Mouse (Mus musculus): Measurements from ENCODE around the gene Plpp7. TPM values are rescaled to one million over a fixed set of nuclear protein-coding genes. Genes with fewer than 3 reads are reported as not detected.

The Plpp7 gene
- polyA plus RNA-seq, 1 experiment from 2014 or later: 7.3 TPM

- Histone ChIP-seq H3K4me2 (peak overlapping the region; percentile 89), H3K27ac (ENCODE audit: low read depth, low read length) (peak overlapping the region; percentile 77), H3K36me3 (ENCODE audit: control insufficient read depth, insufficient read depth, low read length) (no peaks in the 10 kb centered on the region), H3K9me3 (ENCODE audit: control insufficient read depth, low read length) (no peaks in the 10 kb centered on the region), H3K9ac (ENCODE audit: low read length) (peak overlapping the region; percentile 81), H3K4me3 (ENCODE audit: low read depth, low read length) (peak overlapping the region; percentile 54), H3K27me3 (ENCODE audit: control insufficient read depth, insufficient read depth, low read length) (no peaks in the 10 kb centered on the region), H3K4me1 (ENCODE audit: control insufficient read depth, insufficient read depth, low read length) (peaks cover 12% of the 10 kb centered on the region; the same call in 1 of the 2 replicates)
- peak; percentile 100 for DNase-seq (ENCODE audit: low spot score, missing footprints)
- peak; percentile 95 for ATAC-seq (ENCODE audit: low FRiP score)
- under 1% methylated on average over 40 of the region's 40 CpGs for WGBS
Measured at GRCm38 (mm10) chr2:32137667-32138266, 42.4 kb downstream of the Plpp7 start.

GRCm38 (mm10) chr2:32139377-32139776, 44.0 kb downstream of the Plpp7 start:
- H3K27me3 ChIP-seq (ENCODE audit: control insufficient read depth, insufficient read depth, low read length): no peaks in the 10 kb centered on the region
- H3K9me3 ChIP-seq (ENCODE audit: control insufficient read depth, low read length): no peaks in the 10 kb centered on the region
- ATAC-seq (ENCODE audit: low FRiP score) (no peak), DNase-seq (ENCODE audit: low spot score, missing footprints) (peak; percentile 35)
- H3K9ac ChIP-seq (ENCODE audit: low read length): no peak overlapping the region
- no peaks in the 10 kb centered on the region for H3K36me3 ChIP-seq (ENCODE audit: control insufficient read depth, insufficient read depth, low read length)
- no peak overlapping the region for H3K4me3 ChIP-seq (ENCODE audit: low read depth, low read length)
- no peak overlapping the region for H3K4me2 ChIP-seq
- H3K4me1 ChIP-seq (ENCODE audit: control insufficient read depth, insufficient read depth, low read length): peaks cover 12% of the 10 kb centered on the region; the same call in 1 of the 2 replicates
- no peak overlapping the region for H3K27ac ChIP-seq (ENCODE audit: low read depth, low read length)
- 86% methylated on average over 5 of the region's 5 CpGs for WGBS

- 0 out of 2 replicates have a peak overlapping the region, but pooled peaks have one; percentile 40 for H3K27ac ChIP-seq (ENCODE audit: low read depth, low read length)
- peaks cover 12% of the 10 kb centered on the region; the same call in 1 of the 2 replicates for H3K4me1 ChIP-seq (ENCODE audit: control insufficient read depth, insufficient read depth, low read length)
- H3K9me3 ChIP-seq (ENCODE audit: control insufficient read depth, low read length): no peaks in the 10 kb centered on the region
- 0 out of 2 replicates have a peak, but pooled peaks have one; percentile 15 for ATAC-seq (ENCODE audit: low FRiP score)
- H3K36me3 ChIP-seq (ENCODE audit: control insufficient read depth, insufficient read depth, low read length): no peaks in the 10 kb centered on the region
- DNase-seq (ENCODE audit: low spot score, missing footprints): peak; percentile 81
- no peak overlapping the region for H3K9ac ChIP-seq (ENCODE audit: low read length)
- no peaks in the 10 kb centered on the region for H3K27me3 ChIP-seq (ENCODE audit: control insufficient read depth, insufficient read depth, low read length)
- WGBS: 19% methylated on average over 4 of the region's 4 CpGs
- H3K4me2 ChIP-seq: no peak overlapping the region
- no peak overlapping the region for H3K4me3 ChIP-seq (ENCODE audit: low read depth, low read length)
Measured at GRCm38 (mm10) chr2:32140498-32140934, 45.2 kb downstream of the Plpp7 start.

GRCm38 (mm10) chr2:32141602-32142001, 46.3 kb downstream of the Plpp7 start:
- Histone ChIP-seq H3K9ac (ENCODE audit: low read length) (no peak overlapping the region), H3K36me3 (ENCODE audit: control insufficient read depth, insufficient read depth, low read length) (no peaks in the 10 kb centered on the region), H3K4me2 (no peak overlapping the region), H3K27ac (ENCODE audit: low read depth, low read length) (no peak overlapping the region), H3K4me1 (ENCODE audit: control insufficient read depth, insufficient read depth, low read length) (peaks cover 12% of the 10 kb centered on the region; the same call in 1 of the 2 replicates), H3K9me3 (ENCODE audit: control insufficient read depth, low read length) (no peaks in the 10 kb centered on the region), H3K27me3 (ENCODE audit: control insufficient read depth, insufficient read depth, low read length) (no peaks in the 10 kb centered on the region), H3K4me3 (ENCODE audit: low read depth, low read length) (no peak overlapping the region)
- DNase-seq (ENCODE audit: low spot score, missing footprints) (no peak), ATAC-seq (ENCODE audit: low FRiP score) (no peak)
- 88% methylated on average over 6 of the region's 6 CpGs for WGBS

- H3K27me3 ChIP-seq (ENCODE audit: control insufficient read depth, insufficient read depth, low read length): no peaks in the 10 kb centered on the region
- 66% methylated on average over 6 of the region's 6 CpGs for WGBS
- no peaks in the 10 kb centered on the region for H3K9me3 ChIP-seq (ENCODE audit: control insufficient read depth, low read length)
- H3K9ac ChIP-seq (ENCODE audit: low read length): no peak overlapping the region
- H3K36me3 ChIP-seq (ENCODE audit: control insufficient read depth, insufficient read depth, low read length): no peaks in the 10 kb centered on the region
- no peak overlapping the region for H3K4me3 ChIP-seq (ENCODE audit: low read depth, low read length)
- DNase-seq (ENCODE audit: low spot score, missing footprints) (no peak), ATAC-seq (ENCODE audit: low FRiP score) (no peak)
- H3K4me1 ChIP-seq (ENCODE audit: control insufficient read depth, insufficient read depth, low read length): peaks cover 11% of the 10 kb centered on the region; the same call in 1 of the 2 replicates
- H3K4me2 ChIP-seq: no peak overlapping the region
- no peak overlapping the region for H3K27ac ChIP-seq (ENCODE audit: low read depth, low read length)
Measured at GRCm38 (mm10) chr2:32142368-32142767, 47.0 kb downstream of the Plpp7 start.

GRCm38 (mm10) chr2:32144633-32145032, 49.3 kb downstream of the Plpp7 start:
- Histone ChIP-seq H3K9ac (ENCODE audit: low read length) (no peak overlapping the region), H3K36me3 (ENCODE audit: control insufficient read depth, insufficient read depth, low read length) (no peaks in the 10 kb centered on the region), H3K4me3 (ENCODE audit: low read depth, low read length) (no peak overlapping the region), H3K4me1 (ENCODE audit: control insufficient read depth, insufficient read depth, low read length) (peaks cover 10% of the 10 kb centered on the region; the same call in 1 of the 2 replicates), H3K4me2 (no peak overlapping the region), H3K9me3 (ENCODE audit: control insufficient read depth, low read length) (no peaks in the 10 kb centered on the region), H3K27me3 (ENCODE audit: control insufficient read depth, insufficient read depth, low read length) (no peaks in the 10 kb centered on the region), H3K27ac (ENCODE audit: low read depth, low read length) (no peak overlapping the region)
- WGBS: 89% methylated on average over 5 of the region's 5 CpGs
- ATAC-seq (ENCODE audit: low FRiP score) (no peak), DNase-seq (ENCODE audit: low spot score, missing footprints) (no peak)

- no peak overlapping the region for H3K4me2 ChIP-seq
- peak; percentile 80 for DNase-seq (ENCODE audit: low spot score, missing footprints)
- no peak overlapping the region for H3K4me3 ChIP-seq (ENCODE audit: low read depth, low read length)
- no peak overlapping the region for H3K9ac ChIP-seq (ENCODE audit: low read length)
- no peak for ATAC-seq (ENCODE audit: low FRiP score)
- H3K27me3 ChIP-seq (ENCODE audit: control insufficient read depth, insufficient read depth, low read length): no peaks in the 10 kb centered on the region
- H3K36me3 ChIP-seq (ENCODE audit: control insufficient read depth, insufficient read depth, low read length): no peaks in the 10 kb centered on the region
- WGBS: 67% methylated on average over 5 of the region's 5 CpGs
- H3K4me1 ChIP-seq (ENCODE audit: control insufficient read depth, insufficient read depth, low read length): 0 out of 2 replicates have a peak, but pooled peaks cover 3% of the 10 kb centered on the region
- no peak overlapping the region for H3K27ac ChIP-seq (ENCODE audit: low read depth, low read length)
- no peaks in the 10 kb centered on the region for H3K9me3 ChIP-seq (ENCODE audit: control insufficient read depth, low read length)
Measured at GRCm38 (mm10) chr2:32146617-32147162, 51.4 kb downstream of the Plpp7 start.

- Histone ChIP-seq H3K4me2 (peak overlapping the region; percentile 99; the same call in 1 of the 2 replicates), H3K4me1 (ENCODE audit: control insufficient read depth, insufficient read depth, low read length) (peaks cover 34% of the 10 kb centered on the region), H3K9ac (ENCODE audit: low read length) (no peak overlapping the region; the same call in 1 of the 2 replicates), H3K36me3 (ENCODE audit: control insufficient read depth, insufficient read depth, low read length) (no peaks in the 10 kb centered on the region), H3K27ac (ENCODE audit: low read depth, low read length) (no peak overlapping the region), H3K27me3 (ENCODE audit: control insufficient read depth, insufficient read depth, low read length) (no peaks in the 10 kb centered on the region), H3K9me3 (ENCODE audit: control insufficient read depth, low read length) (no peaks in the 10 kb centered on the region), H3K4me3 (ENCODE audit: low read depth, low read length) (peak overlapping the region; percentile 93)
- peak; percentile 85 for DNase-seq (ENCODE audit: low spot score, missing footprints)
- 16% methylated on average over 1 of the region's 1 CpGs for WGBS
- 0 out of 2 replicates have a peak, but pooled peaks have one; percentile 5 for ATAC-seq (ENCODE audit: low FRiP score)
Measured at GRCm38 (mm10) chr2:32150135-32150534, 54.8 kb downstream of the Plpp7 start.

- H3K27me3 ChIP-seq (ENCODE audit: control insufficient read depth, insufficient read depth, low read length): no peaks in the 10 kb centered on the region
- peaks cover 38% of the 10 kb centered on the region for H3K4me1 ChIP-seq (ENCODE audit: control insufficient read depth, insufficient read depth, low read length)
- H3K4me2 ChIP-seq: peak overlapping the region; percentile 99
- peak; percentile 87 for ATAC-seq (ENCODE audit: low FRiP score)
- WGBS: 6% methylated on average over 7 of the region's 7 CpGs
- H3K27ac ChIP-seq (ENCODE audit: low read depth, low read length): peak overlapping the region; percentile 96
- no peaks in the 10 kb centered on the region for H3K9me3 ChIP-seq (ENCODE audit: control insufficient read depth, low read length)
- H3K9ac ChIP-seq (ENCODE audit: low read length): peak overlapping the region; percentile 99
- peak overlapping the region; percentile 93 for H3K4me3 ChIP-seq (ENCODE audit: low read depth, low read length)
- no peaks in the 10 kb centered on the region for H3K36me3 ChIP-seq (ENCODE audit: control insufficient read depth, insufficient read depth, low read length)
- DNase-seq (ENCODE audit: low spot score, missing footprints): peak; percentile 96
Measured at GRCm38 (mm10) chr2:32150562-32150923, 55.2 kb downstream of the Plpp7 start.
